Mouse (Mus musculus): Measurements from ENCODE around the gene Mrrf. TPM values are rescaled to one million over a fixed set of nuclear protein-coding genes. Genes with fewer than 3 reads are reported as not detected.

Gene Mrrf
- polyA plus RNA-seq, 1 experiment from 2014 or later = 35.1 TPM

DNA sequence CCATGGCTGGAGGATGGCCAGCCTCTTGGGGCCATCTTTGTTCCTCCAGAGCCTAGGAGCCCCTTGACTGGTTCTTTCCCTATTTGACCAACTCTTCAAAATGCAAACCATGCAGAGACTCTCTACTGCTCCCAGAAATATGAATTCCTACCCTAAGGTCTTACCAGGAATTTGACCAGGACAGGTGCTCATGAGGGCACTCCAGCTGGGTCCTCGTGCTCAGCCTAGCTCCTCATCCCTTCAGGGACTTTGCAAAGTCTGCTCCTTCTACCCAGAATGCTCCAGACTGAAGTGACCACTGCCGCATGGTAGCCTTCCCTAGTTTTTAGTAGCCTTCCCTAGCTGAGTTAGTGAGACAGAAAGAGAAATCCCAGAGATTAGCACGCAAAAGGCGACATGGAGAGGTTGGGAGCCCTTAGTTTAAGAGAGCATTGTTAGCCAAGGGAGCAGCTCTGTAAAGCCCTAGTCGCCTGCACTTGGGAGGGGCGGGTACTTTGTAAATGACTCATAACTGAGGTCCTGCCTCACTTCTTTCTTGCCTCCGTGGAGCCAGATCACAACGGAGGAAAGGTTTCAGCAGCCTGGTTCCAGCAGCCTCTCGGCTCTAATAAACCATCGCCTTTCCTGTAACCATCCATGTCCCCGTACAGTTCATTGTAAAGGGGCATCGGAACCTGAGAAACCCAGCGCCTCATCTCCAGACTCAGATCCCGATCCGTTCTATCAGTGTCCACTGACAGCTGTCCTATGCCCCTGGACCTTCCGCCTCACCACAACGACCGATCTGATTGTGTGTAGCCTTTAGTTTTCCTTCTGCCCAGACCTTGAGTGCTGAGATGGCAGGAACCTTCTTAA is 65.8 kb downstream of the Mrrf start:
- no peaks in the 10 kb centered on the region for H3K36me3 ChIP-seq (ENCODE audit: control insufficient read depth, insufficient read depth, low read length)
- no peaks in the 10 kb centered on the region for H3K9me3 ChIP-seq (ENCODE audit: control insufficient read depth, low read length)
- H3K27ac ChIP-seq (replicated peaks; ENCODE audit: low read depth, low read length) = no peak overlapping the region
- H3K9ac ChIP-seq (ENCODE audit: low read depth, low read length) = no peak overlapping the region
- no peak overlapping the region for H3K4me2 ChIP-seq (ENCODE audit: low read depth, low read length)
- WGBS = 27% methylated on average over 18 of the region's 18 CpGs
- no peak overlapping the region for H3K4me3 ChIP-seq (ENCODE audit: low read depth, low read length)
- ATAC-seq (ENCODE audit: low read depth) = no peak
- peaks cover 17% of the 10 kb centered on the region for H3K4me1 ChIP-seq (ENCODE audit: control insufficient read depth, insufficient read depth, low read length)
- peaks cover 40% of the 10 kb centered on the region for H3K27me3 ChIP-seq (replicated peaks; ENCODE audit: control insufficient read depth, insufficient read depth, low read length)
- no peak for DNase-seq (ENCODE audit: low spot score)

DNA sequence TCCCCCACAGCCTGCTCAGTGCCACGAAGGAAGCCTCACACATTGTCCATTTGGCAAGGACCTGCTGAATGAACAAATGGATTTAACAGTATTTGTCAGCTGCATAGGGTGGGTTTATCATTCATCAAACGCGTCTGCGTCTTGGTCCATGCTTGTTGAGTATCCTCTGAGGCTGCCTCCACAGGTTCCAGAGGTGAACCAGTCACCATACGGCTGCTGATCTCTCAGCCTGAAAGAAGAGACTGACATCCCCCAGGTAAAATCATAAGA is 66.4 kb downstream of the Mrrf start:
- Histone ChIP-seq H3K27ac (replicated peaks; ENCODE audit: low read depth, low read length) (no peak overlapping the region), H3K4me3 (ENCODE audit: low read depth, low read length) (no peak overlapping the region), H3K36me3 (ENCODE audit: control insufficient read depth, insufficient read depth, low read length) (no peaks in the 10 kb centered on the region), H3K9me3 (ENCODE audit: control insufficient read depth, low read length) (no peaks in the 10 kb centered on the region), H3K27me3 (replicated peaks; ENCODE audit: control insufficient read depth, insufficient read depth, low read length) (peaks cover 40% of the 10 kb centered on the region), H3K9ac (ENCODE audit: low read depth, low read length) (0 out of 2 replicates have a peak overlapping the region, but pooled peaks have one; percentile 35), H3K4me1 (ENCODE audit: control insufficient read depth, insufficient read depth, low read length) (peaks cover 17% of the 10 kb centered on the region), H3K4me2 (ENCODE audit: low read depth, low read length) (peak overlapping the region; percentile 72)
- 22% methylated on average over 5 of the region's 5 CpGs for WGBS
- DNase-seq (ENCODE audit: low spot score) (no peak), ATAC-seq (ENCODE audit: low read depth) (no peak)

GRCm38 (mm10) chr2:36203011-36203825 is 67.0 kb downstream of the Mrrf start:
- Histone ChIP-seq H3K27me3 (replicated peaks; ENCODE audit: control insufficient read depth, insufficient read depth, low read length) (peaks cover 37% of the 10 kb centered on the region), H3K4me2 (ENCODE audit: low read depth, low read length) (peak overlapping the region; percentile 72), H3K27ac (replicated peaks; ENCODE audit: low read depth, low read length) (no peak overlapping the region), H3K4me1 (ENCODE audit: control insufficient read depth, insufficient read depth, low read length) (peaks cover 17% of the 10 kb centered on the region), H3K4me3 (ENCODE audit: low read depth, low read length) (peak overlapping the region; percentile 36), H3K9me3 (ENCODE audit: control insufficient read depth, low read length) (no peaks in the 10 kb centered on the region), H3K36me3 (ENCODE audit: control insufficient read depth, insufficient read depth, low read length) (no peaks in the 10 kb centered on the region), H3K9ac (ENCODE audit: low read depth, low read length) (peak overlapping the region; percentile 35; the same call in 1 of the 2 replicates)
- ATAC-seq (ENCODE audit: low read depth) (peak; percentile 42; the same call in 1 of the 2 replicates), DNase-seq (ENCODE audit: low spot score) (no peak)
- WGBS = 1% methylated on average over 30 of the region's 39 CpGs

DNA sequence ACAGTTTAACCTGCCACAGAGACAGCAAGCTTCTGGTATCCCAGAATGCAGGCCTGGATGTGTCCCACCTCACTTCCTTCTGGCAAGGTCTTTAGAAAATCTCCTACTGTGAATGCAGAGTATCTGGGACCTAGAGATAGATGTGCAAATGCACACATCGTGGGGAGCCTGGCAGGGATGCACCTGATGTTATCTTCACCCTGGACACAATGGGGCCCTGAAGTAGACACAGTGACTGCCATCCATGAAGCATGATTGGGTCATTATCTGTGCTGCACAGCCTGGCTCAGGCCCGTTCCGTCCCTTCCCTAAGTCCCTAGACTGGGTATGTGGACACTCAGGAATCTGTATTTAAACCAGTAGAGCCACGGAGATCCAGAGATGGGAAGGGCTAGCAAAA is 68.4 kb downstream of the Mrrf start:
- Histone ChIP-seq H3K4me1 (ENCODE audit: control insufficient read depth, insufficient read depth, low read length) (peaks cover 10% of the 10 kb centered on the region), H3K27ac (replicated peaks; ENCODE audit: low read depth, low read length) (no peak overlapping the region), H3K9me3 (ENCODE audit: control insufficient read depth, low read length) (no peaks in the 10 kb centered on the region), H3K36me3 (ENCODE audit: control insufficient read depth, insufficient read depth, low read length) (no peaks in the 10 kb centered on the region), H3K9ac (ENCODE audit: low read depth, low read length) (no peak overlapping the region), H3K4me2 (ENCODE audit: low read depth, low read length) (no peak overlapping the region), H3K4me3 (ENCODE audit: low read depth, low read length) (no peak overlapping the region), H3K27me3 (replicated peaks; ENCODE audit: control insufficient read depth, insufficient read depth, low read length) (peaks cover 37% of the 10 kb centered on the region)
- ATAC-seq (ENCODE audit: low read depth) = no peak
- no peak for DNase-seq (ENCODE audit: low spot score)
- WGBS = 59% methylated on average over 4 of the region's 4 CpGs

DNA sequence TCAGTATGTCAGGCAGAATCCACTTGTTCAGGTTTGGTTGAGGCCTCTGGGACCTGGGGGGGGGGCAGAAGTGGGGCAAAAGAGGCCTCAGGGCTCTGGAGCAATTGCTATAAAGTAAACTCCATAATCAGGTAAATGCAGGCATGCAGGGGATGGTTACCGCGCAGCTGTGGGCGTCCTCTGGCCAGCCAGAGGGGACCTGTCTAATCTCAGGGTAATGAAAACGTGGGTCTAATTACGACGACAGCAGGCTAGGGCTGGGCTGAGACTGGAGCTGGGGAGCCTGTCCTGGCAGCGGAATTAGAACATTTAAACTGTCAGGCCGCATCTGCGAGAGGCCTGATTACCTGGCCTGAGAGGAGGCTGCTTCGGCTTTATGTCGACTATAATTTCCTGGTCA is 70.9 kb downstream of the Mrrf start:
- no peak overlapping the region for H3K9ac ChIP-seq (ENCODE audit: low read depth, low read length)
- peaks cover 39% of the 10 kb centered on the region for H3K27me3 ChIP-seq (replicated peaks; ENCODE audit: control insufficient read depth, insufficient read depth, low read length)
- peaks cover 18% of the 10 kb centered on the region for H3K4me1 ChIP-seq (ENCODE audit: control insufficient read depth, insufficient read depth, low read length)
- H3K4me2 ChIP-seq (ENCODE audit: low read depth, low read length) = no peak overlapping the region
- H3K9me3 ChIP-seq (ENCODE audit: control insufficient read depth, low read length) = no peaks in the 10 kb centered on the region
- no peak overlapping the region for H3K4me3 ChIP-seq (ENCODE audit: low read depth, low read length)
- 38% methylated on average over 10 of the region's 11 CpGs for WGBS
- ATAC-seq (ENCODE audit: low read depth) (peak; percentile 27; the same call in 1 of the 2 replicates), DNase-seq (ENCODE audit: low spot score) (no peak)
- no peaks in the 10 kb centered on the region for H3K36me3 ChIP-seq (ENCODE audit: control insufficient read depth, insufficient read depth, low read length)
- no peak overlapping the region for H3K27ac ChIP-seq (replicated peaks; ENCODE audit: low read depth, low read length)

DNA sequence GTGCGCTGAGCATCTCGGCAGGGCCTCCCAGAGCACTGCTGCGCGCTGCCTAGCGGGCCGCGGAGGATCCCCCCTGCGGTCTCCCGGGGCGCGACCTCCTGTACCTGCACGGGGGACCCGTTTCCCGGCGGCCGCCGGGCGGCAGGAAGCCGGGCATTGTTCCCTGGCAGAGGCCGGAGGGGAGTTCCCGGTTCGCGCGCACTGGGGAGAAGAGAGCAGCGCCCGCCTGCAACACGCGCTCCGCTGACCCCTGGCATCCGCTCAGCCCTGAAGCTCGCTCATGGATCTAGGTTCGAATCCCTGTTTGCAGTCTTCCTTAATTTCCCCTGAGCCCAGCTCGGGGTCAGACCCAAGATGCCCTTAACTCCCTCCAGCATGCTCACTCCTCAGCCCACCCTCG is 74.6 kb downstream of the Mrrf start:
- Histone ChIP-seq H3K9ac (ENCODE audit: low read depth, low read length) (0 out of 2 replicates have a peak overlapping the region, but pooled peaks have one; percentile 9), H3K9me3 (ENCODE audit: control insufficient read depth, low read length) (no peaks in the 10 kb centered on the region), H3K36me3 (ENCODE audit: control insufficient read depth, insufficient read depth, low read length) (no peaks in the 10 kb centered on the region), H3K4me2 (ENCODE audit: low read depth, low read length) (peak overlapping the region; percentile 13; the same call in 1 of the 2 replicates), H3K27me3 (replicated peaks; ENCODE audit: control insufficient read depth, insufficient read depth, low read length) (peaks cover 13% of the 10 kb centered on the region), H3K4me1 (ENCODE audit: control insufficient read depth, insufficient read depth, low read length) (peaks cover 8% of the 10 kb centered on the region), H3K4me3 (ENCODE audit: low read depth, low read length) (no peak overlapping the region; the same call in 1 of the 2 replicates), H3K27ac (replicated peaks; ENCODE audit: low read depth, low read length) (no peak overlapping the region)
- ATAC-seq (ENCODE audit: low read depth) (no peak), DNase-seq (ENCODE audit: low spot score) (no peak)
- WGBS = 7% methylated on average over 26 of the region's 34 CpGs

- Histone ChIP-seq H3K4me2 (ENCODE audit: low read depth, low read length) (no peak overlapping the region), H3K27ac (replicated peaks; ENCODE audit: low read depth, low read length) (no peak overlapping the region), H3K9ac (ENCODE audit: low read depth, low read length) (no peak overlapping the region), H3K9me3 (ENCODE audit: control insufficient read depth, low read length) (no peaks in the 10 kb centered on the region), H3K4me3 (ENCODE audit: low read depth, low read length) (no peak overlapping the region), H3K27me3 (replicated peaks; ENCODE audit: control insufficient read depth, insufficient read depth, low read length) (peaks cover 13% of the 10 kb centered on the region), H3K36me3 (ENCODE audit: control insufficient read depth, insufficient read depth, low read length) (no peaks in the 10 kb centered on the region), H3K4me1 (ENCODE audit: control insufficient read depth, insufficient read depth, low read length) (peaks cover 9% of the 10 kb centered on the region)
- 3% methylated on average over 7 of the region's 7 CpGs for WGBS
- peak; percentile 65 for DNase-seq (ENCODE audit: low spot score)
- peak; percentile 34; the same call in 1 of the 2 replicates for ATAC-seq (ENCODE audit: low read depth)
These were observed 75.6 kb downstream of the Mrrf start for GRCm38 (mm10) chr2:36211785-36212184.

GRCm38 (mm10) chr2:36213108-36213507 is 76.9 kb downstream of the Mrrf start:
- Histone ChIP-seq H3K27ac (replicated peaks; ENCODE audit: low read depth, low read length) (no peak overlapping the region), H3K4me2 (ENCODE audit: low read depth, low read length) (no peak overlapping the region), H3K9me3 (ENCODE audit: control insufficient read depth, low read length) (no peaks in the 10 kb centered on the region), H3K4me1 (ENCODE audit: control insufficient read depth, insufficient read depth, low read length) (peaks cover 21% of the 10 kb centered on the region), H3K36me3 (ENCODE audit: control insufficient read depth, insufficient read depth, low read length) (no peaks in the 10 kb centered on the region), H3K9ac (ENCODE audit: low read depth, low read length) (no peak overlapping the region), H3K4me3 (ENCODE audit: low read depth, low read length) (no peak overlapping the region), H3K27me3 (replicated peaks; ENCODE audit: control insufficient read depth, insufficient read depth, low read length) (peaks cover 13% of the 10 kb centered on the region)
- WGBS = 40% methylated on average over 7 of the region's 7 CpGs
- ATAC-seq (ENCODE audit: low read depth) (no peak), DNase-seq (ENCODE audit: low spot score) (peak; percentile 44)
